Mouse (Mus musculus): ENCODE measurements around the gene Tmem260. TPM values are rescaled to one million over a fixed set of nuclear protein-coding genes. Genes with fewer than 3 reads are reported as not detected.

Gene Tmem260
- polyA plus RNA-seq, 2 experiments, result 19.9 to 25.7 TPM

GRCm38 (mm10) chr14:48566596-48566995 is 120.7 kb downstream of the Tmem260 start:
- ATAC-seq (ENCODE audit: low FRiP score, low read depth), result no peak
- no peak for TF ChIP-seq POLR2A (IDR thresholded peaks at IDR 0.05; ENCODE audit: borderline replicate concordance, extremely low read depth, insufficient read depth, insufficient read length)
- Histone ChIP-seq H3K4me1 (ENCODE audit: control insufficient read depth, insufficient read depth, low read length) (no peaks in the 10 kb centered on the region), H3K4me3 (replicated peaks; ENCODE audit: low read length) (no peak overlapping the region), H3K27me3 (ENCODE audit: control insufficient read depth, insufficient read depth, low read length) (no peaks in the 10 kb centered on the region), H3K4me2 (replicated peaks; ENCODE audit: low read depth, low read length, severe bottlenecking) (no peak overlapping the region), H3K36me3 (ENCODE audit: control insufficient read depth, insufficient read depth, low read length) (no peaks in the 10 kb centered on the region), H3K9me3 (ENCODE audit: control insufficient read depth, low read length) (no peaks in the 10 kb centered on the region), H3K9ac (ENCODE audit: low read depth, low read length, severe bottlenecking) (no peak overlapping the region), H3K27ac (replicated peaks; ENCODE audit: low read depth, low read length) (no peak overlapping the region)
- DNase-seq (ENCODE audit: low spot score), result no peak
- WGBS, result 52% methylated on average over 7 of the region's 7 CpGs

Other genes starting within 250 kb of the Tmem260 start
- gene Otx2, start 227.7 kb downstream of the Tmem260 start, polyA plus RNA-seq (2012; rRNA removed), result 0.04 TPM in 2 replicates
- not detected in 2 replicates for gene Otx2, start 227.7 kb downstream of the Tmem260 start, polyA plus RNA-seq (2014; fragmentation: Nextera tagmentation; extraction: Ambion mirVana)

Measured in limb, embryonic 14.5 days (tissue).